Mouse (Mus musculus): ENCODE results near the gene Npat. TPM values are rescaled to one million over a fixed set of nuclear protein-coding genes. Genes with fewer than 3 reads are reported as not detected.

The Npat gene
- polyA plus RNA-seq, 1 experiment from 2014 or later: 18.1 TPM

DNA sequence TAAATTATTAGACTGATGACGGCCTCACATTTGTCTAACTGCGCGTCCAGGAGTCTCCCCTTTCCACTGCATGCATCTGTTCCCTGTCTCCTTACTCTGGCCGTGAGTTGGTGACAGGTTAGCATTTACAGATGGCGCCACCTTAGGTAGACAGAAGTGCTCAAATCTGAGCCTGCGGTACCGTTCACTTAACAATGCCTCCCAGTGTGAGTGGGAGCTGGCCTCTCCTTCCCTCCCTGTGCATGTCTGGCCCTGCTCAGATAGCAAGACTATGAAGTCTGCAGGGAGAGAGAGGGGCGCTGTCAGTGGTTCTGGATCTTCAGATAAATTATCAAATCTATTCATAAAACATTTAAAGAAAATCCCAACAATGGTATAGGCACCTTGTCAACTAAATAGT is 78.4 kb downstream of the Npat start:
- ATAC-seq (ENCODE audit: low FRiP score, low read depth): no peak
- H3K4me3 ChIP-seq: no peak overlapping the region
- H3K4me2 ChIP-seq (replicated peaks): no peak overlapping the region
- peaks cover 42% of the 10 kb centered on the region for H3K36me3 ChIP-seq
- H3K4me1 ChIP-seq: no peaks in the 10 kb centered on the region
- WGBS: 94% methylated on average over 8 of the region's 8 CpGs
- H3K27ac ChIP-seq (replicated peaks): no peak overlapping the region
- H3K9me3 ChIP-seq: no peaks in the 10 kb centered on the region
- no peak overlapping the region for H3K9ac ChIP-seq (replicated peaks)
- H3K27me3 ChIP-seq: no peaks in the 10 kb centered on the region

Other genes with a start within 250 kb of the Npat start
- gene Exph5, start 235.4 kb upstream of the Npat start, polyA plus RNA-seq (2016; fragmentation: Nextera tagmentation; extraction: Ambion mirVana): 0.50 and 0.51 TPM in 2 replicates
- 9.8 and 10.4 TPM in 2 replicates for gene Kdelc2, start 153.0 kb upstream of the Npat start, polyA plus RNA-seq (2016; fragmentation: Nextera tagmentation; extraction: Ambion mirVana)
- 0.39 and 0.40 TPM in 2 replicates for gene 4930550C14Rik, start 134.7 kb upstream of the Npat start, polyA plus RNA-seq (2016; fragmentation: Nextera tagmentation; extraction: Ambion mirVana)
- 18.2 and 18.8 TPM in 2 replicates for gene Atm, start 307 bp upstream of the Npat start, polyA plus RNA-seq (2016; fragmentation: Nextera tagmentation; extraction: Ambion mirVana)
- gene Acat1, start 73.3 kb downstream of the Npat start, polyA plus RNA-seq (2016; fragmentation: Nextera tagmentation; extraction: Ambion mirVana): 60.3 and 62.0 TPM in 2 replicates
- gene Cul5, start 133.0 kb downstream of the Npat start, polyA plus RNA-seq (2016; fragmentation: Nextera tagmentation; extraction: Ambion mirVana): 48.9 and 51.2 TPM in 2 replicates
- gene Rab39, start 169.2 kb downstream of the Npat start, polyA plus RNA-seq (2016; fragmentation: Nextera tagmentation; extraction: Ambion mirVana): 3.9 and 4.9 TPM in 2 replicates
- 2.8 and 3.0 TPM in 2 replicates for gene Slc35f2, start 234.5 kb downstream of the Npat start, polyA plus RNA-seq (2016; fragmentation: Nextera tagmentation; extraction: Ambion mirVana)